Mouse (Mus musculus) megakaryocyte, embryonic 14.5 days (primary cell): ENCODE results near the gene Meis1.

ENCODE experiments used
- FLI1 ChIP-seq: IDR thresholded peaks from 2 replicates; pipeline ENCODE4 v1.6.1; 2012; ENCODE audit warnings: low read length, inconsistent platforms, mixed read lengths
- GATA1 ChIP-seq: IDR thresholded peaks from 3 replicates; pipeline ENCODE4 v1.6.1; 2012; ENCODE audit warnings: mixed read lengths, low read length, inconsistent platforms, borderline replicate concordance

DNA sequence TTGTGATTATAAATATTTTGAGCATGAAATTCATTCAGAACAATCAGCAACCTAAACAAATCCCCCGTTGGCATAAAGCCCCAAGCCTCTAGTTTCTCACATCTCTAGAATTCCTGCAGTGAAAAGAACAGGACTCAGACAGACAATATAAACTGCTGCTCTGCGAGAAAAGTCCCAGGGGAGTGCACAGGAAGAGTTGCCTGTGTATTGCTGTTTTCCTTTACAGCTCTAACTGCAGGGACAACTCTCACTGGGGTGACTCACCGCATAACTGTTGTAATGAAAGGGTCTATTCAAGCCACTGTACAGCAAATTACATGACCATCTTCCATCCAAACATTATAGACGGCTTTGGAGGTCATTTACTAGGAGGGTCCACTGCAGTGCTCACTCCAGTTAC lies 77.9 kb downstream of the Meis1 start:
- no peak for TF ChIP-seq GATA1
- TF ChIP-seq FLI1 = no peak
